In genomic region chr13:57980071-57980470, GRCm38 (mm10) we compare ENCODE assay signal across 17 mouse cellular contexts.
A peak's percentile ranks its signal among the peaks of the same experiment; 100 is the strongest.
DNase-seq lines count a peak whose midpoint lies in the region; ATAC-seq and TF ChIP-seq lines count a peak whose summit lies in the region.
"Had no signal": no experiment of that assay in that cellular context is flagged by ENCODE, and none has a peak within 500 bp of the region (broad histone marks: within the 10 kb centered on the region; RNA-seq: fewer than 3 reads in every experiment).

No protein-coding gene starts in this region.

- no peaks in the 10 kb centered on the region for H3K36me3 ChIP-seq in forebrain, embryonic 14.5 days (ENCODE audit: control insufficient read depth, insufficient read depth, low read length)
- no peaks in the 10 kb centered on the region for H3K36me3 ChIP-seq in forebrain, embryonic 16.5 days (ENCODE audit: control insufficient read depth, insufficient read depth)
- no peaks in the 10 kb centered on the region for H3K36me3 ChIP-seq in lung, embryonic 14.5 days (ENCODE audit: insufficient read depth)
- no peaks in the 10 kb centered on the region for H3K36me3 ChIP-seq in neural tube, embryonic 11.5 days (ENCODE audit: control insufficient read depth, insufficient read depth, low read length)
- H3K36me3 ChIP-seq: kidney, embryonic 15.5 days had no signal

- no peak overlapping the region for H3K9ac ChIP-seq in forebrain, embryonic 14.5 days (ENCODE audit: low read length)
- no peak overlapping the region for H3K9ac ChIP-seq in forebrain, embryonic 16.5 days (replicated peaks; ENCODE audit: low read depth, low read length)
- no peak overlapping the region for H3K9ac ChIP-seq in lung, embryonic 14.5 days
- H3K9ac ChIP-seq in neural tube, embryonic 11.5 days (ENCODE audit: low read length), result no peak overlapping the region
- H3K9ac ChIP-seq: kidney, embryonic 15.5 days had no signal

- H3K27me3 ChIP-seq in forebrain, embryonic 14.5 days (replicated peaks; ENCODE audit: control insufficient read depth, insufficient read depth, low read length), result no peaks in the 10 kb centered on the region
- H3K27me3 ChIP-seq in forebrain, embryonic 16.5 days (replicated peaks; ENCODE audit: control insufficient read depth, insufficient read depth, low read length), result peaks cover 4% of the 10 kb centered on the region; the same call in 1 of the 2 replicates
- no peaks in the 10 kb centered on the region for H3K27me3 ChIP-seq in lung, embryonic 14.5 days (ENCODE audit: insufficient read depth, low read length)
- no peaks in the 10 kb centered on the region for H3K27me3 ChIP-seq in neural tube, embryonic 11.5 days (ENCODE audit: control insufficient read depth, insufficient read depth, low read length)
- H3K27me3 ChIP-seq: kidney, embryonic 15.5 days had no signal

- no peak overlapping the region for H3K27ac ChIP-seq in forebrain, embryonic 14.5 days (ENCODE audit: low read depth, low read length)
- no peak overlapping the region for H3K27ac ChIP-seq in forebrain, embryonic 16.5 days (ENCODE audit: low read length)
- no peak overlapping the region for H3K27ac ChIP-seq in lung, embryonic 14.5 days (ENCODE audit: low read depth)
- no peak overlapping the region for H3K27ac ChIP-seq in neural tube, embryonic 11.5 days (ENCODE audit: low read depth, low read length)
- H3K27ac ChIP-seq: kidney, embryonic 15.5 days had no signal

- no peak overlapping the region for H3K4me2 ChIP-seq in forebrain, embryonic 14.5 days (ENCODE audit: low read length)
- no peak overlapping the region for H3K4me2 ChIP-seq in forebrain, embryonic 16.5 days (ENCODE audit: low read length)
- H3K4me2 ChIP-seq in lung, embryonic 14.5 days, result peak overlapping the region; percentile 29; the same call in 1 of the 2 replicates
- H3K4me2 ChIP-seq in neural tube, embryonic 11.5 days (ENCODE audit: low read depth), result no peak overlapping the region
- H3K4me2 ChIP-seq: kidney, embryonic 15.5 days; liver, embryonic 11.5 days had no signal

- TF ChIP-seq POLR2A in lung, adult 2 months (IDR thresholded peaks at IDR 0.05; ENCODE audit: borderline replicate concordance, extremely low read depth, low read depth, low read length), result no peak

- peaks cover 8% of the 10 kb centered on the region for H3K4me1 ChIP-seq in forebrain, embryonic 14.5 days (ENCODE audit: control insufficient read depth, insufficient read depth, low read length)
- peaks cover 33% of the 10 kb centered on the region for H3K4me1 ChIP-seq in forebrain, embryonic 16.5 days (replicated peaks; ENCODE audit: control insufficient read depth, insufficient read depth, low read length)
- peaks cover 12% of the 10 kb centered on the region; the same call in 1 of the 2 replicates for H3K4me1 ChIP-seq in lung, embryonic 14.5 days (ENCODE audit: insufficient read depth)
- H3K4me1 ChIP-seq in lung, adult 2 months (ENCODE audit: control insufficient read depth, insufficient read depth, low read length), result no peaks in the 10 kb centered on the region
- H3K4me1 ChIP-seq in neural tube, embryonic 11.5 days (ENCODE audit: control insufficient read depth, insufficient read depth, low read length), result no peaks in the 10 kb centered on the region

- no peak overlapping the region for H3K4me3 ChIP-seq in forebrain, embryonic 14.5 days (ENCODE audit: low read depth, low read length)
- H3K4me3 ChIP-seq in forebrain, embryonic 16.5 days (replicated peaks; ENCODE audit: low read length), result no peak overlapping the region
- no peak overlapping the region for H3K4me3 ChIP-seq in lung, embryonic 14.5 days (ENCODE audit: low read depth, low read length)
- H3K4me3 ChIP-seq in lung, adult 2 months (replicated peaks; ENCODE audit: extremely low read depth, low read depth, low read length), result no peak overlapping the region
- H3K4me3 ChIP-seq in neural tube, embryonic 11.5 days (ENCODE audit: low read depth, low read length), result no peak overlapping the region
- H3K4me3 ChIP-seq: erythroblast, embryonic 14.5 days; kidney, embryonic 15.5 days had no signal

- peak; percentile 55 for DNase-seq in forebrain, embryonic 14.5 days (ENCODE audit: low spot score)
- peak; percentile 62 for DNase-seq in lung, embryonic 14.5 days
- no peak for DNase-seq in lung, adult 2 months
- peak; percentile 35 for DNase-seq in neural tube, embryonic 11.5 days (ENCODE audit: low spot score)
- no peak for DNase-seq in neural tube, embryonic 10.5 days (ENCODE audit: extremely low spot score, low spot score)
- peak; percentile 55 for DNase-seq in retina, postnatal 1 day
- DNase-seq: adrenal gland, postnatal 25 days; B cell, adult 2 months; cerebellum, adult 11-12 months; cerebellum, postnatal 14 days; kidney, postnatal 4 days; lung, adult 18-20 months had no signal

- TF ChIP-seq CTCF in lung, embryonic 14.5 days (IDR thresholded peaks at IDR 0.05; ENCODE audit: low read depth), result no peak
- no peak for TF ChIP-seq CTCF in lung, adult 2 months (IDR thresholded peaks at IDR 0.05; ENCODE audit: insufficient read depth, low read length)

- no peaks in the 10 kb centered on the region for H3K9me3 ChIP-seq in forebrain, embryonic 14.5 days (replicated peaks; ENCODE audit: control insufficient read depth, low read length)
- H3K9me3 ChIP-seq in forebrain, embryonic 16.5 days (ENCODE audit: control insufficient read depth, low read length), result peaks cover 3% of the 10 kb centered on the region; the same call in 1 of the 2 replicates
- H3K9me3 ChIP-seq in lung, embryonic 14.5 days (ENCODE audit: low read depth, low read length), result no peaks in the 10 kb centered on the region
- no peaks in the 10 kb centered on the region for H3K9me3 ChIP-seq in neural tube, embryonic 11.5 days (ENCODE audit: control insufficient read depth, low read length)
- H3K9me3 ChIP-seq: kidney, embryonic 15.5 days had no signal

- WGBS in forebrain, embryonic 14.5 days, result 25% methylated on average over 2 of the region's 2 CpGs
- WGBS in forebrain, embryonic 16.5 days, result 9% methylated on average over 2 of the region's 2 CpGs
- WGBS in lung, embryonic 14.5 days, result 11% methylated on average over 2 of the region's 2 CpGs
- 16% methylated on average over 2 of the region's 2 CpGs for WGBS in lung, adult 2 months
- 52% methylated on average over 2 of the region's 2 CpGs for WGBS in neural tube, embryonic 11.5 days

- ATAC-seq in forebrain, embryonic 14.5 days, result peak; percentile 29; the same call in 1 of the 2 replicates
- ATAC-seq in forebrain, embryonic 16.5 days, result no peak; the same call in 1 of the 2 replicates
- no peak for ATAC-seq in lung, embryonic 14.5 days (ENCODE audit: insufficient read depth)
- no peak for ATAC-seq in neural tube, embryonic 11.5 days (ENCODE audit: insufficient read depth, low FRiP score, low TSS enrichment)
- ATAC-seq: intestine, embryonic 16.5 days had no signal

Comparison
In these comparisons a context has a peak if more than half of its experiments do, and no peak if none do; other contexts are left out.
1. DNase-seq: peak in forebrain, embryonic 14.5 days (single experiment), lung, embryonic 14.5 days (single experiment), neural tube, embryonic 11.5 days (single experiment) and retina, postnatal 1 day (single experiment); none in lung, adult 2 months (single experiment) and neural tube, embryonic 10.5 days (single experiment).